9 mouse cellular contexts compared by ENCODE assay signal in the genomic region with DNA sequence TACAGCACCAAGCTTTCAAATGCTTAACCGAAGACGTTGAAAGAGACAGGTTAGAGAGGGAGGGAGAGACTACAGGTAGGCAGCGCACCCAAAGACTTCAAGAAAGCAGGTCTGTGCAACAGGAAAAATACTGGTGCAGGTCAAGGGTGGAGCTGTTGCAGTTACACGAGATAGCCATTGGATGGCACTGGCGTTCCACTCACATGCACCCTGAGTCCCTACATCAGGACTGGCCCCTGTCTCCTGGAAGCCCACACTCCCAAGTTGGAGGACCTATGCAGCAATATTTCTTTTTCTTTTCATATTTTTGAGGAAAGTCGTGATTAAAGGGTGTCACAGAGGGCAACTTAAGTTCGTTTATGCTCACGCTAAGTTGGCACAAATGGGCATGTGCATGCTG.
DNase-seq lines count a peak whose midpoint lies in the region; ATAC-seq and TF ChIP-seq lines count a peak whose summit lies in the region.
"Had no signal": no experiment of that assay in that cellular context is flagged by ENCODE, and none has a peak within 500 bp of the region (broad histone marks: within the 10 kb centered on the region; RNA-seq: fewer than 3 reads in every experiment).

No protein-coding gene starts in this region.

- H3K27ac ChIP-seq in heart, adult 2 months = no peak overlapping the region
- H3K27ac ChIP-seq in heart, embryonic 11.5 days (ENCODE audit: low read depth, low read length) = no peak overlapping the region
- H3K27ac ChIP-seq in hindbrain, embryonic 12.5 days = no peak overlapping the region
- H3K27ac ChIP-seq in midbrain, embryonic 14.5 days (replicated peaks; ENCODE audit: low read depth, low read length) = no peak overlapping the region
- no peak overlapping the region for H3K27ac ChIP-seq in stomach, postnatal 0 days (replicated peaks)
- H3K27ac ChIP-seq: liver, embryonic 13.5 days had no signal

- DNase-seq in heart, adult 2 months = peak; percentile 13 to 31
- peak; percentile 41 for DNase-seq in adrenal gland, adult 2 months
- peak; percentile 67 for DNase-seq in embryo, embryonic 11 days
- DNase-seq in layer of hippocampus, postnatal 36 days = peak; percentile 61 to 69
- DNase-seq in midbrain, embryonic 14.5 days = peak; percentile 80
- peak; percentile 46 for DNase-seq in stomach, postnatal 0 days (ENCODE audit: low spot score)
- DNase-seq: liver, embryonic 13.5 days had no signal

- H3K4me2 ChIP-seq in heart, embryonic 11.5 days = no peak overlapping the region
- H3K4me2 ChIP-seq in hindbrain, embryonic 12.5 days (replicated peaks) = no peak overlapping the region
- H3K4me2 ChIP-seq in midbrain, embryonic 14.5 days (ENCODE audit: low read length) = no peak overlapping the region
- H3K4me2 ChIP-seq in stomach, postnatal 0 days (replicated peaks; ENCODE audit: low read depth) = no peak overlapping the region
- H3K4me2 ChIP-seq: liver, embryonic 13.5 days had no signal

- ATAC-seq in heart, embryonic 11.5 days (replicated peaks; ENCODE audit: insufficient number of reproducible peaks, low FRiP score, low TSS enrichment) = no peak
- peak; percentile 63; the same call in 1 of the 2 replicates for ATAC-seq in hindbrain, embryonic 12.5 days (ENCODE audit: low FRiP score)
- ATAC-seq in midbrain, embryonic 14.5 days (ENCODE audit: low FRiP score, low TSS enrichment) = no peak
- no peak for ATAC-seq in stomach, postnatal 0 days (ENCODE audit: low FRiP score, low TSS enrichment)

- TF ChIP-seq POLR2A in heart, adult 2 months (IDR thresholded peaks at IDR 0.05; ENCODE audit: insufficient read depth, low read depth, low read length) = no peak

- no peaks in the 10 kb centered on the region; the same call in 1 of the 2 replicates for H3K27me3 ChIP-seq in heart, adult 2 months (ENCODE audit: control insufficient read depth, insufficient read depth, low read length)
- no peaks in the 10 kb centered on the region for H3K27me3 ChIP-seq in heart, embryonic 11.5 days (ENCODE audit: control insufficient read depth, insufficient read depth, low read length)
- H3K27me3 ChIP-seq in hindbrain, embryonic 12.5 days = no peaks in the 10 kb centered on the region
- no peaks in the 10 kb centered on the region for H3K27me3 ChIP-seq in midbrain, embryonic 14.5 days (ENCODE audit: control insufficient read depth, insufficient read depth, low read length)
- no peaks in the 10 kb centered on the region for H3K27me3 ChIP-seq in stomach, postnatal 0 days (ENCODE audit: control insufficient read depth, insufficient read depth, low read length)
- H3K27me3 ChIP-seq: liver, embryonic 13.5 days had no signal

- peak; percentile 76; the same call in 1 of the 2 replicates for TF ChIP-seq EP300 in heart, adult 2 months (IDR thresholded peaks at IDR 0.05; ENCODE audit: insufficient read depth, low read depth, low read length)
- no peak for TF ChIP-seq EP300 in stomach, postnatal 0 days (optimal IDR thresholded peaks at IDR 0.05)

- H3K4me3 ChIP-seq in heart, adult 2 months = no peak overlapping the region
- H3K4me3 ChIP-seq in heart, embryonic 11.5 days (ENCODE audit: low read depth, low read length) = no peak overlapping the region
- no peak overlapping the region for H3K4me3 ChIP-seq in hindbrain, embryonic 12.5 days
- H3K4me3 ChIP-seq in midbrain, embryonic 14.5 days (replicated peaks; ENCODE audit: low read depth, low read length) = no peak overlapping the region
- no peak overlapping the region for H3K4me3 ChIP-seq in stomach, postnatal 0 days (ENCODE audit: low read depth, low read length)
- H3K4me3 ChIP-seq: liver, embryonic 13.5 days had no signal

- H3K9me3 ChIP-seq in heart, embryonic 11.5 days (replicated peaks; ENCODE audit: control insufficient read depth, low read length) = no peaks in the 10 kb centered on the region
- H3K9me3 ChIP-seq in hindbrain, embryonic 12.5 days (replicated peaks) = no peaks in the 10 kb centered on the region
- no peaks in the 10 kb centered on the region for H3K9me3 ChIP-seq in midbrain, embryonic 14.5 days (ENCODE audit: control insufficient read depth, low read length)
- no peaks in the 10 kb centered on the region for H3K9me3 ChIP-seq in stomach, postnatal 0 days (ENCODE audit: control insufficient read depth, low read length)
- H3K9me3 ChIP-seq: liver, embryonic 13.5 days had no signal

- H3K36me3 ChIP-seq in heart, adult 2 months (ENCODE audit: control insufficient read depth, insufficient read depth, low read length) = no peaks in the 10 kb centered on the region
- no peaks in the 10 kb centered on the region for H3K36me3 ChIP-seq in heart, embryonic 11.5 days (ENCODE audit: control insufficient read depth, insufficient read depth, low read length)
- no peaks in the 10 kb centered on the region for H3K36me3 ChIP-seq in hindbrain, embryonic 12.5 days
- H3K36me3 ChIP-seq in midbrain, embryonic 14.5 days (ENCODE audit: control insufficient read depth, insufficient read depth, low read length) = no peaks in the 10 kb centered on the region
- no peaks in the 10 kb centered on the region for H3K36me3 ChIP-seq in stomach, postnatal 0 days (ENCODE audit: control insufficient read depth, insufficient read depth, low read length)
- H3K36me3 ChIP-seq: liver, embryonic 13.5 days had no signal

- no peaks in the 10 kb centered on the region for H3K4me1 ChIP-seq in heart, adult 2 months (ENCODE audit: control insufficient read depth, insufficient read depth, low read length)
- H3K4me1 ChIP-seq in heart, embryonic 11.5 days (ENCODE audit: control insufficient read depth, insufficient read depth, low read length) = no peaks in the 10 kb centered on the region
- no peaks in the 10 kb centered on the region for H3K4me1 ChIP-seq in hindbrain, embryonic 12.5 days
- no peaks in the 10 kb centered on the region for H3K4me1 ChIP-seq in midbrain, embryonic 14.5 days (ENCODE audit: control insufficient read depth, insufficient read depth, low read length)
- no peaks in the 10 kb centered on the region for H3K4me1 ChIP-seq in stomach, postnatal 0 days (replicated peaks; ENCODE audit: control insufficient read depth, insufficient read depth)
- H3K4me1 ChIP-seq: liver, embryonic 13.5 days had no signal

- no peaks in the 10 kb centered on the region for H3K79me2 ChIP-seq in heart, adult 2 months (replicated peaks; ENCODE audit: control insufficient read depth, insufficient read depth, low read length)

- intact Hi-C loops in heart, adult 2 months (cut with DNase I) = loop anchor here (1.0 to 5.0 kb wide), 2 partner anchors 449 to 726 kb away; no protein-coding TSS in a partner anchor

- 18% methylated on average over 8 of the region's 8 CpGs for WGBS in heart, adult 2 months
- 15% methylated on average over 8 of the region's 8 CpGs for WGBS in heart, embryonic 11.5 days (ENCODE audit: insufficient replicate concordance)
- 20% methylated on average over 8 of the region's 8 CpGs for WGBS in hindbrain, embryonic 12.5 days
- WGBS in midbrain, embryonic 14.5 days = 18% methylated on average over 8 of the region's 8 CpGs
- 13% methylated on average over 8 of the region's 8 CpGs for WGBS in stomach, postnatal 0 days

- H3K9ac ChIP-seq in heart, adult 2 months (ENCODE audit: low read depth, low read length) = no peak overlapping the region
- no peak overlapping the region for H3K9ac ChIP-seq in heart, embryonic 11.5 days (ENCODE audit: low read depth, low read length)
- H3K9ac ChIP-seq in hindbrain, embryonic 12.5 days = no peak overlapping the region
- H3K9ac ChIP-seq in midbrain, embryonic 14.5 days (replicated peaks; ENCODE audit: low read length) = no peak overlapping the region
- H3K9ac ChIP-seq in stomach, postnatal 0 days (ENCODE audit: low read length) = no peak overlapping the region
- H3K9ac ChIP-seq: liver, embryonic 13.5 days had no signal

- peak; percentile 88 for TF ChIP-seq CTCF in heart, adult 2 months (IDR thresholded peaks at IDR 0.05)
- peak; percentile 89 for TF ChIP-seq CTCF in stomach, postnatal 0 days (IDR thresholded peaks at IDR 0.05; ENCODE audit: low read depth)

Comparison
In these comparisons a context has a peak if more than half of its experiments do, and no peak if none do; other contexts are left out.
1. DNase-seq: peak in every context shown above with its lines; median percentile 80 in midbrain, embryonic 14.5 days; 67 in embryo, embryonic 11 days; 65 in layer of hippocampus, postnatal 36 days; 46 in stomach, postnatal 0 days; 41 in adrenal gland, adult 2 months; 22 in heart, adult 2 months.